Mouse (Mus musculus) bone marrow macrophage, adult 2 months (primary cell): ENCODE data around the gene Clptm1.

ENCODE experiments used
- CTCF ChIP-seq: IDR thresholded peaks from 2 replicates; pipeline ENCODE4 v1.5.1; 2012; ENCODE audit warnings: low read depth, mild to moderate bottlenecking, low read length, moderate library complexity
- POLR2A ChIP-seq: IDR thresholded peaks from 2 replicates; pipeline ENCODE4 v1.6.1; 2012; ENCODE audit warnings: mild to moderate bottlenecking, low read depth, low read length, borderline replicate concordance

DNA sequence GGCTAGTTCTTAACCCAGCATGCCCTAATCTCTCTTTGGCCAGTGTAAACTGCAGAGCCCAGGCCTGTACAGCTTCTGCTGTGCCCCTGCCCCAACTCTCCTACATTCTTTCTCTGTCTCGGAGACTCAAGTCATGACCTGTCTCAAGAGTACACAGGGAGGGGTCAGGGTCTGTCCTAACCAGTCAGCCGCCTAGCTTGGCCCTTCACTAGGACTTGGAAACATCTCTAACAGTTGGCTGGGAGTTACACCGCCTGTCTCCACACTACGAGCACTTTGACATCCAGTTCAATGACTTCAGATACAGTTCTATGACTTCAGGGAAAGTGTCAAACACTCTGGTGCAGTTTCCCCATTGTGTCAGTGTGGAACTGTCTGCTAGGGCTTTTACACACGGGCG is 26.6 kb upstream of the Clptm1 start:
- TF ChIP-seq POLR2A (no peak), CTCF (no peak)
